Mouse (Mus musculus) olfactory bulb, adult 2 months (tissue): ENCODE results near the gene Ctsll3.

Experiments
- CTCF ChIP-seq: fragments of 200-500 bp; IDR thresholded peaks from 2 replicates; pipeline ENCODE4 v1.5.1; 2012; ENCODE audit warnings: low read depth, mild to moderate bottlenecking, low read length, moderate library complexity; ENCODE audit not compliant: insufficient read depth
- POLR2A ChIP-seq: fragments of 200-500 bp; IDR thresholded peaks from 2 replicates; pipeline ENCODE4 v1.6.1; 2012; ENCODE audit warnings: mild to moderate bottlenecking, low read depth, low read length, moderate library complexity; ENCODE audit not compliant: insufficient read depth

GRCm38 (mm10) chr13:60759136-60759535 lies 43.5 kb downstream of the Ctsll3 start:
- TF ChIP-seq CTCF, result peak; percentile 72; the same call in 1 of the 2 replicates
- TF ChIP-seq POLR2A, result no peak
